Mouse (Mus musculus): Measurements from ENCODE around the gene Cebpb.

The Cebpb gene

DNA sequence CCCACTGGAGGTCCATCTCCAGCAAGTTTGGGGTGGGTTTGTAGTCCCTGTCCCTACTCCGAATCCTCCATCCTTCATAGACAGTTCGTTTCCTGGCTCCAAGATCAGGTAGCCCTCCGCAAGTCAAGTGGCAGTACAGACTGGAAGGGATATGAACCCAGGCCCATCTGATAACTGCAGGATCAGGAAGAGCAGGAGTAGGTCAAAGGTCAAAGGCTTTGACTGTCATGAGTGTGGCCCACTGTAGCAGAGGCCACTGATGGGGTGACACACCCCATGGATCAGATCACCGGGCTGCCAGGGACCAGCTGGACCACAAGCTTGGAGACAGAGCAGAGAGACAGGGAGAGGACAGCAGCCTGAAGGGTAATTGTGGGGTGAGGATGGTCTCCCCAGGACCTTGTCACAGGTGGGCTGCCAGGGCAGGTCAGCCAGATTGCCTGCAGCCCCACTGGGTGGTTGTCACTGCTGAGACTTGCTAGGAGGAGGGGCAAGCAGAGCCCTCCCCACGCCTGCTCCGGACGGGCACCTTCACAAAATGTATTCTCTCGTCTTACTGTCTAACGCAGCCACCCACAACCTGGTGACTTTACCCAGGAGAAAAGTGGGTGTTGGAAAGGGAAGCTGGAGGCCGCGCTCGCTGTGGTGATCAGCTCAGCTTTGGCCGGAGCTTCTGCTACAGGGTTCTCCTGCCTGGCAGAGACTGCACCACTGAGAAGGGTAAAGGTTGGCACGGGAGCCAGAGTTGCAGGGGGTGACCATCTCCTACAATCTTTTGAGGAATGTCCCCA is 3.4 kb downstream of the Cebpb start:
- no peak for DNase-seq

DNA sequence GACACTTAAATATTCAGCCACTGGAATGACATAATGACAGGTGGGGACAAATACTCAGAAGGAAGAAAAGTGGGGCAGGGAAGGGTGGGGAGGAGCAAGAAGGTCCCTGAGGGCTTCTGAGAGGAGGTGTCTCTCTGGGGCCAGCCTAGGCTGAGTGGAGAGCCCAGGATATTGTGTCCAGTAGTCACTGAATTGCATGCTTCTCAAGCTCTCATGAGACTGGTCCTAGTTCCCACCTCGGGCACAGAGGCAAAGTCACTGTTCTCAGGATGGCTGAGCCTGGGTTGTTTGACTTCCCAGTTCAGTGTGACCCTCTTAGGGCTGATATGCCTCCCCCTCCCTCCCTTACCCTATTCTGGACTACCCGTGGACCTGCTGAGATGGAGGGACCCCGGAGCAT is 4.1 kb downstream of the Cebpb start:
- no peak for DNase-seq

DNA sequence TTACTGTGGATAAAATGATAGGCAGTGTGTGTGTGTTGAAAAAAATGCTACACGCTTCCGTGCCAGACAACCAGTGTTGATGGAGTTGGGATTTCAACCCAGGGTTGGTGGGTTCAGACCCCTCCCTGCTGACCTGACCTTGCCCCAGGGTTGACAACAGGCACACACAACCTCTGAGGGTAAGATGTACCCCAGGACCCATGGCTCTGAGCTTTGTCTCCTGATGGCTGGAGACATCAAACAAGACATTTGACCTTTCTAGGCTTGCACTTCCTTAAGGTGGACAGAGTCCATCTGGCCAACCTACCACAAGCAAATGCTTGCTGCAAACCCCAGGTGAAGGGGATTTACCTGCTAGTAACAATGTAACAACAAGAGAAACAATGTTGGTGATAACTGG is 4.8 kb downstream of the Cebpb start:
- DNase-seq: no peak

DNA sequence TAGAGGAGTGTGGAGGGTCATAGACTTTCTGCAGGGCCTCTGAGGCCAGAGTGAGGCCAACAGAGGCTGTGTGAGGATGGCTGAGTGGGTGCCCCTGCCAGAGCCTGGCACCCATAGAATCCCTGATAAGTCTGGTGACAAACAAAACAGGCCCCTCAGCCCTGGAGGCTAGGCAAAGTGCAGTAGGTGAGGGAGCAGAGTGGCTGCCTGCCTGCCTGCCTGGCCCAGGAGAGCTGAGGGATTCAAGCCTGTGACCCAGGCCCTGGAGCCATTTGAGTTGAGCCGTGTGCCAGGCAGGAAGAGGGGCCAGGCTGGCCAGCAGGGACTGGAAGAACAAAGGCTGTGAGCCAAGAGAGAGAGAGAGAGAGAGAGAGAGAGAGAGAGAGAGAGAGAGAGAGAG is 5.5 kb downstream of the Cebpb start:
- no peak for DNase-seq

DNA sequence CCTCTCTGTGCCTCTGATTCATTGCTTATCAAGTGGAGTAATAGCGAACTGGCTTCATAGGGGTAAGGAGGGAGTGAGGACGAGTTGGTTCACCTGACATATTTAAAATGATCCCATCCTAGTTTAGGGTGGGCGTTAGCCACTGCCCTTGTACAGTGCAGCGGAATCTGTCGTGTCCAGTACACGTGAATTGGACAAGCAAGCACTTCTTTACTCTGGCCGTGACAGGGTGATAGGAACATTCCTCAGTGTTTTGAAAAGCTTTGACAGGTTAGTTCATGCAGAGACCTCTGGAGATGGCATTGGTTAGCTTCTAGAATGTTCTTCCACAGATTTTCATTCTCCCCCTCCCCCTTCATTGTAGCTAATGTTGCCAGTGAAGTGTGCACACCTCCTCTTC is 6.2 kb downstream of the Cebpb start:
- DNase-seq: no peak

DNA sequence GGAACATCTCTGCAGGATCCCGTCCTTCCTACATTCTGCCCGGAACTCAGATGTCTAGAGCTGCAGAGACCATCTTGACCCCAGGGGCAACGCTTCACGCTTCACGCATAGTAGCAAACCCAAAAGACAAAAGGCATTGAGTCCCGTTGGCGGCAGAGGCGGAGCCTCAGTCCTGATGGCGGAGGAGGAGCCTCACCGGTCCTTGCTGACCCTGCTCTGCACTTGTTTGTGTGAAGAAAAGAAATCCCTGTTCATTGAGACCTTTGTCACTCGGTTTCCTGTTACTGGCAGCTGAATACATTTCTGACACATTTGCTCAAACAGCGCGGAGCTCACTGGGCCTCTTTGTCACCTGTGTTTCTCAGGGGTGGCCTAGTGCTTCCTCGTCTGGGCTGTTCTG is 6.8 kb downstream of the Cebpb start:
- DNase-seq: no peak

DNA sequence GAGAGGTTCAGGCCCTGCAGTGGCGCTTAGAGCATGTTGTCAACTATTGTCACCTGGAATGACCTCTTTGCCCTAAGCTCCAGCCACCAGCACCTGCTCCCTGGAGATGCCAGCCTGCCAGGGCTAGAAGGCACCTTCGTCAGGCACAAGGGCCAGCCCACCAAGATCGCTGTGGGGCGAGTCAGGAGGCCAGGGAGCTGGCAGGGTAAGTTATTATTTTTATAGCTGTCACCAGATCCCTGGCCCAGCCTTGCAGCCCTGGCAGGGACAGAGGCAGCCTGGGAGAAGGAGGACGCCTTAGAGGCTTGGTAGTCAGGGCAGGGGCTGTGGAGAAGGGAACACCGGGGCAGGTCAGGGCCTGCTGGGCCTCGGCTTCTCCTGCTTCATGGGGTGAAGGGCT is 7.4 kb downstream of the Cebpb start:
- DNase-seq: no peak

DNA sequence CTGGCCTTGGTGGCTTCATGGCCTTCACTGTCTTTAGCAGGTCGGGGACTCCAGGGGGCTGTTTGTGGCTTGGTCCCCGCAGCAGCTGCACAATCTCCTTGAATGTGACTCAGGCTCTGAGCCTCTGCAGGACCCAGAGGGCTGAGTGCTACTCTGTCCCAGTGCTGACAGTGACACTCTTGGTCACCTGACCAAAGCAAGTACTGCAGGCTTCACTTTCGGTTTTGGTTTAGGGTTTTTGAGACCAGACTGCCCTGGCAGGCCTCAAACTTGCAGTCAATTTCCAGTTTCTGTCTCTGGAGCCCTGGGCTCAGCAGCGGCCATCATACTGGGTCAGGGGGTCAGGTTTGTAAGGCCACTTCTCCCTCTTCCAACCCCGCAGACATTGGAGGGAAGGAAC is 9.2 kb downstream of the Cebpb start:
- peak; percentile 75 to 80 for DNase-seq

DNA sequence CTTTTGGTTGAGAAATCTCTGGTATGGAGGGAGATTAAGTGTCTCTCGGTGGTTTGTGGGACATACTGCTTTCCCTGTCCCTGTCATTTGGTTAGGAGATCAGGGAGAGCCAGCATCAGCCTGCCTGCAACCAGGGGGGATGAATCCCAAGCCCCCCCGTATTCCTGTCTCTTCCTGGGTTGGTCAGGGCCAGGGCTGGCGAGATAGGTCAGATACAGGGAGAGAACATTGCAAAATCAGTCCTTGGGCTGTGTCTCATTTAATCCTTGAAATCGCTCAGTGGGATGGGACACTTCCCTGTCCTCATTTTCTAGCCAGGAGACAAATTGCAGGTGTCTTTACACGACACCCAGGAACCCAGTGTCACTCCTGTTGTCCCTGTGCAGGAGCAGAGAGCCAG is 11.3 kb downstream of the Cebpb start:
- no peak for DNase-seq

DNA sequence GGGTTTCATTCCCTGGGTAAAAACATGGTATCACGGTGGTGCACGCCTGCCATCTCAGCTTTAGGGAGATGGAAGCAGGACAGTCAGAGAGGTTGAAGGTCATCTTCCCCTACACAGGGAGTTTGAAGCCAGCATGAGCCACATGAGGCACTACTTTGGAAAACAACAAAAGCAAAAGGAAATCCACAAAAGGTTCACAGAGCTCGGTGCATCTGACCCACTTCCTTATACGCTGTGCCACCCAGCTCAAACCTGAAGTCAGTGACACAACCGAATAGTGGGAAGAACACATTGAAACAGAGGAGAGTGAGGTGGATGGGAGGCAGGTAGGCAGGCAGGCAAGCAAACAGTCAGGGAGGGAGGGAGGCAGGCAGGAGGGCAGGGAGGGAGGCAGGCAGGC is 12.8 kb downstream of the Cebpb start:
- DNase-seq: no peak

DNA sequence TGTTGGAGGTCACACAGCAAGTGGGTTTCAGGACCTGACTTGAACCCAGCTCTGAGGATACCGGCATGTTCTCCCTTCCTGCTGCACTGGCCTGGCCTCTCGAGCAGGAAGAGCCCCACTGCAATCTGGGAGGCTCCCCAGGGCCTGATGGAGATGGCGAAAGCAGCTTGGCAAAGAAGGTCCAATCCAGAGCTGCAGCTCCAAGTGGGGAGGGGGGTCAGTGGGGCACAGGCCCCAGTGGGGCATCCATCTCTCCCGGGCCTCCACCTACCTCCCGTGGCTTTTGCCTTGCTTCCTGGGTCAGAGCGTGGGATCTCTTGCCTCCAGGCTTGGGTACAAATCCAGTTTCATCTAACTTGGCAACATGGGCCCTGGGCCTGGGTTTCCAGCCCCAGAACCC is 13.4 kb downstream of the Cebpb start:
- DNase-seq: no peak

DNA sequence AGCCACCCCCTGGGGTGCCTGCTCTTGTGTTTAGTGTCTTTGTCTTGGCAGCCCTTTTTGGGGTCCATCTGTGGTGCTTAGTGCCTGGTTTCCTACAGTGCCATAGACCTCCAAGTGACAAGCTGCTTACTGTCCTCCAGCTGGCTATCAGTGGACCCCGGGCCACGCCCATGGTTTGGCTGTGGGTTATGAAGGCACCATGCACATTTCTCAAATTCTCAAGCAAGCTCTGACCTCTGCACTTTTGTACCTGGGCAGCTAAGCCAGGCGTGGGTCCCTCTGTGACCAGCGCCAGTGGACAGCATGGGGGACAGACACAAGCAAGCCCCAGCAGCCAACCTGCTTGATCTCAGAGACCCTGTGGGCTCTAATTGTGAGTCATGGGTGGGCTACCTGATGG is 15.7 kb downstream of the Cebpb start:
- no peak for DNase-seq

DNA sequence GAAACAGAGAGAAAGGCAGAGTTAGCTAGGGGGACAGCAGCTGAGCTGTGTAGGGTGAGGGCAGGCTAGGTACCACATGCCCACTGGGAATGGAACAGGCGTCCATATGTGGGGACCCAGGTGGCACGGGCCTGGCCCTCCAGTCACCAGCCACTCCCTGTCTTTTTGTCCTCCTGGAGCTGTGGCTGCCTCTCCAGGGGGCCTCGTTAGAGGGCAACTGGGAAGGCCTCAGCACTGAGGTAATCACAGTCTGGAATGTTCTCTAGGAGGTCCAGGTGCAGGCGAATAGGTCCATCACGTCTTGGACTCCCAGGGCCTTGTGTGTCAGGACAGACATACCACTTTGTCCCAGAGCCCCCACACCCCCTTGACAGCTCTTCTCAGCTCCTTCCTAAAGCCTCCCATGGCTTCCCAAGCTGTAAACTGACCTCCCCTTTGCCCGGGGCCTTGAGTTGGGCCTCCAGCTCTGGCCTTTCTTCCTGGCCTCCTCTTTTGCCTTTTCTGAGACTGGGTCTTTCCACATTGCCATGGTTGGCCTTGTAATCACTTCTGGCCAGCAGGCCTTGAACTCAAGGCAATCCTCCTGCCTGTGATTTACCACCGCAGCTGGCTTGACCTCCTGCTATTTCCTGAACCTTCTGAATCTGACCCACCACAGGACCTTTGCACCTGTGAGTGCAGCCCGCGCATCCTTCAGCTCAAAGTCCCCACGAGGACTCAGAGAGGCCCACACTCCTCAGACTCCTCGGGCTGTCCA is 17.6 kb downstream of the Cebpb start:
- no peak for DNase-seq

DNA sequence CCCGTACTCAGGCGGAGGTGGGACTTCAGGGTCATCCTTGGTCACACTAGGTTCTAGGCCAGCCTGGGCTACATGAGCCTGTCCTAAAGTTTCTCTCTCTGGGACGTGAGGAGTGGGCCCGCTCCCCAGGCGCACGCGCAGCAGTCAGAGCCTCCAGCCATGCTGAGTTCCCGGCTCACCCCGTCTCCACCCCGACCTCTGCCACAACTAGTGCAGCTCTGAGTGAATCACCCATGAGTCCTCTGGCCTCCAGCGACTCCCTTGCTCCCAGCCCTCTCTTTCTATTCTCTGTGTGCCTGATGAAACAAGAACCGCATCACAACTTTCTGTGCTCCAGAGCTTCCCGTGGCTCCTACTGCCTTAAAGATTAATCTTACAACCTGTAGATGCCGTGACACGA is 19.7 kb downstream of the Cebpb start:
- DNase-seq: no peak

DNA sequence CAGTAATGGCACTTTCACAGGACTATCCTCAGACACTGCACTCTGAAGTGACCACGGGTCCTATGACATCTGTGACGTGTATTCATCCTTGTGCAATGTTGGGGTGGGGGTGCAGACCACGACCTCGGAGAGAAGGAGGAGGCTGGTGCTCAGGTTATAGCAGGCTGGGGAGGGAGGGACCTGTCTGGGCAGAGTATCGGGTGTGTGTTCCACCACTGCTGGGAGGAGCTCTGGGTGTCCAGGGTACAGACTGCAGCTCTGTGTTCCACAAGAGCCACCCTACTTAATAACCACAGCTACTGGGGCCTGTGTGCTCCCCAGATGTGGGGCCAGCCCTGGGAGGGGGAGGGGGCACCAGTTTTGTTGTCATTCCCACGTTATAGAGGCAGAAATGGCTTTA is 21.3 kb downstream of the Cebpb start:
- no peak for DNase-seq

DNA sequence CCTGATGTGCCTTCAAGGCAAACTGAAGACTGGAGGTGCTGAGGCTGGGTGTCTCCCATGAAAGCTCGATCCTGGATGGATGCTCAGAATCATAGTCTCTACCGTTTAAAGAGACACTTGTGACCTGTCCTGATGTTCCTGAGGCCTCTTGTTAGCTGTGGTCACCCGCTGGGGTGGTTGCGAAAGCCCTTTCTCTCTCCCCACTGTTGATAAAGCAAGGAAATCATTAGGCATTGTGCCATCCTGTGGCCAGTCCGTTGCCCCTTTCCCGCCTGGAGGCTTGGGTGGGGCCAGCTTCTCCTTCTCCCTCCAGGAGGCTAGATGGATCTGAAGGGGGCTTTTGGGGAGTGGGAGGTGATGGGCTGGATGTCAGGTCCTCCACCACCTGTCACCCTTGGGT is 21.9 kb downstream of the Cebpb start:
- DNase-seq: peak in 1 of 2 experiments; percentile 39

DNA sequence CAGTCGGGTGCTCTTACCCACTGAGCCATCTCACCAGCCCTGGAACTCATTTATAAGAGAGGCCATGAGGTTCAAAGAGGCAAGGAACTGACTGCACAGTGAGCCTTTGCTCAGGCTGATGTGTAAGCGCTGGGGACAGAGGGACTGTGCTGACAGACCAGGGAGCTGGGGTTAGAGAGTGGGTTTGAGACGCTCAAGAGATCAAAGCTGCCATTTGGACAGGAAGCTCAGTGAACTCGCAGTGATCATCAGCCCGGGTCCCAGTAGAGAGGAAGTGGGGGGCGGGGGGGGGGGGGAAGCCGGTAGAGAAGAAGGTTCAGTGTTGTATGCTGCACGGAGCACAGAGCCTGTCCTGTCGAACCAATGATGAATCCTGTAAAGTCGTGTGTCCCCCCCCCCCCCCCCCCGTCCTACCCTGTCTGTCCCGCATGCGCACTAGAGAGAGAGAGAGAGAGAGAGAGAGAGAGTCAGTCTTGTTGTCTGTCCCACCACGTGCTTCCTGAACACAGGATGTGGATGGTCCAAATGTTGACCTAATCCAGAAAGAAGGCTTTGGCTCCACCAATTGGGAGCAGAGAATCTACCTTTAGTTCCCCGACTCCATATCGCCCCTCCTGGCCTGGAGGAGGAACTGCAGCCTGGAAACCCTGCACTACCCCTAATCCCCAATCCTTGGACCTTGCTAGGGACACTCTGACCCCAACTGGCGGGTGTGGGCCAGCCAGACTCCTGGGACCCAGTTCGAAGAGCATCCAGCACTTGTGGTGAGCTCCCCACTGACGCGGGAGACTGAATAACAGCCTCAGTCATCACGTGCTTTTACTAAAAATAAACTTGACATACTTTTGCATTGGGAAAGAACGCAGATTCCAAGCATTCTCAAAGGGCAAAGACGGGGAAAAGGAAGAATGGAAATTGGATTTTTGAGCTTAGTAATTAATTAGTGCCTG is 24.4 kb downstream of the Cebpb start:
- peak; percentile 62 to 72 for DNase-seq

DNA sequence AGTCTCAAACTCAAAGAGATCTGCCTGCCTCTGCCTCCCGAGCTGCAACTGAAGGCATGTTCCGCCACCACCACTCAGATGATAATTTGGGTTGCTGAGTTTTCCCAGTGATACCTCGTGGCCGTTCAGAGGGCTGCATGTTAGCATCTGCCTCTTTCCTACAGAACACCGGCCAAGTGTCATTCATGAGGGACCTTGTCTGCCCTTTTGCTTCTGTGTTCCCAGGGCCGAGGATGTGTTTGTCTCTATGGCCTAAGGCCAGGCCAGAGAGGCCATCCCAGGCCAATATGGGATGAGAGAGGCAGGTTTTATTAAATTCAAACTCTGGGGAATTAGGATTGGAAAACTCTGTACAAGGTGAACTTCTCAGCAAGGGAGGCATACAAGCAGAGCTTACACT is 25.6 kb downstream of the Cebpb start:
- DNase-seq: no peak

DNA sequence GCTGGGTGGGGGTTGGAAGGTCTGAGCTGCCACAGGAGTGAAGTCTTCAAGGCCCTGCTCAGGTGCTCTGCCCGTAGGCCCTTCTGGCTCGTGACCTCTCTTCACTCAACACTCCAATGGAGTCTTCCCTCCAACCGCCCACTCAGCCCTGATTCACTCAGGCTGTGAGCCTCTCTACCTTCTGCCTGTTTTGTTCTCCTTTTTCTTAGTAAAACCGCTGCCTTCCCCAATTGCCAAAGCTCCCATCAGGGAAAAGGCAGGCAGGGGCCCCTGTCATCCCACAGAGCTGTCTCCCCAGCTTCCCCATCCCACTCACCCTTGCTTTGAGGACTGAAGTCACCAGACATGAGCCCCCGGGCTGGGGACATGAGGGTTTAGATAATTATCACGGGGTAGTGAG is 26.3 kb downstream of the Cebpb start:
- DNase-seq: peak; percentile 52 to 58

DNA sequence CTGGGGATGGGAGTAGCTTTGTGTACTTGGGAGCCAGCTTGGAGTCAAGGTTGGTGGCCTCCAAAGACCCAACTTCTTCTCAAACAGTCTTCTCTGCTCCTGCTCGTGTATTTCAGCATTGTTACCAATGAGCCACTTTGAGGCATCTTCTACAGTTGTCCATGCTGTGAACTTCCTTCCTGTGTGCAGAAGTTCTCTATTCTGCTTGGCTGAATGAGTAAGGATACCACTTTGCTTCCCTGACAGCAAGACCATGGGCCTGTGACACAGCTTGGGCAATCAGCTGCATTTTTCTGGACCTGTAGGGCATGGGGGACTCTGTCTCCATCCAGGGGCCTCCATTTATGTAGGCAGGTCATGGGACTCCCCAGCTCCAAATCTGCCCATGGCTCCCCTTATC is 28.5 kb downstream of the Cebpb start:
- DNase-seq: no peak

DNA sequence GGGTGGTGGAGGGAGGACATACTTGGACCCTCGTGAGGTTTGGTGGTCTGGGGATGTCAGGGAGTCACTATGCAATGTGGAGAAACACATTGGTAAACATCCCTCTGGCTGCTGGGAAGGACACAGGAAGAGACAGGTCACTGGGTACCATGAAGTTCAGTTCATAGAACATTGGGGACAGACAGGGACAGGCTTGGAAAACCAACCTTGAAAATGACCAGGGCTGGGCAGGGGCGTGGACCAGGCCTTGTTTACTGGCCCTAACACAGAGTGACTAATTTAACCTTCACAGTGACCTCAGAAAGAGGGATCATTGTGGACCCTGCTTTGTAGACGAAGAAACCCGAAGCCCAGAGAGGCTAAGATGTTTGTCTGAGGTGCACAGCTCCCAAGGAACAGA is 30.8 kb downstream of the Cebpb start:
- DNase-seq: no peak

DNA sequence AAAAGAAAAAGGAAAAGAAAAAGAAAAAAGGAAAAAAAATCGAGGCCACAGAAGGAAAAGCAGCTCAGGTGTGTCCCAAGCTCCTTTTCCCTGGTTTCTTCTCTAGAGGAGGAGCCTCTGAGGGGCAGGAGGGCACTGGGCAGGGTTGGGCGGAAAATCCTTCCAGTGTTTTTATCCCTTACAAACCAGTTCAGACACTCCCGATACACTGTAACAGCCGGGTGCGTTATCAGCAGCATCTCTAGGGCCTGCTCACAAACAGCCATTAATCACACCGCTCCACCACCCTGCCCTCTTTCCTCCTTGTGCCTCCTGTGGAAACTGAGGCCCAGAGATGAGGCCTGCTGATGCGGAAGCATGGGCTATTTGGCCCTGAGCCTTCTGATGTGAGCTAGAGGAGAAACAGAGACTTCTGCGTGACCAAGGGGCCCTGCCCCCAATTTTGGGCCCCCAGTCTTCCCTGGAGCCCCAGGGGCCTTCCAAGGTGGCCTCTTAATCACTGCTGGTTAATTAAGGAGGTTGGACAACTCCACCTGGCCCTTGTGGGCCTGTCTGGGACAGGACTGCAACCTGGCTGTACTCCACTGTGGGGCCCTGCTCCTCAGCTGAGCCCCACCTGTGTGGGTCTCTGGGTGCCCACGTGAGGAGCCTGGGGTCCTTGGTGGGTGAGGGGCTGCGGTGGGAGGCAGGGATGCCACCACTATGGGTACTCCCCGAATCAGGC is 32.6 kb downstream of the Cebpb start:
- no peak for DNase-seq

DNA sequence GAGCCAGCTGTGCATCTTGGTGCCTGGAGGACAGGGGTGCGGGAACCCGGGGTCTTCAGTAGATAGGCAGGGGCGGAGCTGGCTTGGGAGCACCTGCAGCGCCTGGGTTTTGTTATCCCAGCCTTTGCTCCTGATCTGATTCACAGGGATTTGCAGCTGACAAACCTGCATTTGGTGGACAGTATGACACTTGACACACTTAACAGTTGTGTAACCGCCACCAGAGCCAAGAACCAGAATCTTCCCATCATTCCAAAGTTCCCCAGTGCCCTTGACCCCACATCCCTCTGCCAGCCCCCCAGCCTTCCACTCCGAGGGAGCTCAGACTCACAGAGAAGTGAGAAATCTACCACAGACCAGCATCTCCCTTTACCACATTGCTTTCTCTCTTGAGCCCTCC is 33.8 kb downstream of the Cebpb start:
- DNase-seq: no peak

Data from lung, adult 18-20 months (tissue).